Mouse (Mus musculus) midbrain, postnatal 0 days (tissue): ENCODE results near the gene Ell. TPM values are rescaled to one million over a fixed set of nuclear protein-coding genes. Genes with fewer than 3 reads are reported as not detected.
"Not testable (repeated sequence)": the region's sequence is repeated elsewhere in the genome, so short reads cannot be mapped to it uniquely, and the experiment has no call there.

ENCODE experiments used
- ATAC-seq: fragments of 200-750 bp; cut with Nextera tagmentation; 2 replicates; pipeline ENCODE4 v1.8.0; 2017; ENCODE audit warnings: moderate number of reproducible peaks, mild to moderate bottlenecking, moderate TSS enrichment, moderate library complexity; ENCODE audit not compliant: low FRiP score
- DNase-seq: peaks from one replicate; pipeline ENCODE4 v3.0.0-alpha.2; 2015; ENCODE audit warnings: low spot score
- H3K27ac ChIP-seq: fragments of 300-500 bp; sonication (generic); 2 replicates; pipeline ENCODE4 v1.5.1; 2014; ENCODE audit warnings: low read depth, mild to moderate bottlenecking, low read length, mixed read lengths
- H3K27me3 ChIP-seq: fragments of 300-500 bp; sonication (generic); 2 replicates; pipeline ENCODE4 v1.6.1; 2014; ENCODE audit warnings: low read length, control low read depth, mixed read lengths; ENCODE audit not compliant: insufficient read depth
- H3K36me3 ChIP-seq: fragments of 300-500 bp; sonication (generic); 2 replicates; pipeline ENCODE4 v1.6.1; 2014; ENCODE audit warnings: low read length, control low read depth, mixed read lengths; ENCODE audit not compliant: insufficient read depth
- H3K4me1 ChIP-seq: fragments of 300-500 bp; sonication (generic); 2 replicates; pipeline ENCODE4 v1.6.1; 2014; ENCODE audit warnings: mild to moderate bottlenecking, control low read depth, antibody characterized with exemption, low read length, mixed read lengths; ENCODE audit not compliant: insufficient read depth
- H3K4me2 ChIP-seq: fragments of 300-500 bp; sonication (generic); 2 replicates; pipeline ENCODE4 v1.6.1; 2014; ENCODE audit warnings: low read depth, mild to moderate bottlenecking, low read length, mixed read lengths; ENCODE audit not compliant: poor library complexity, severe bottlenecking
- H3K4me3 ChIP-seq: fragments of 300-500 bp; sonication (generic); 2 replicates; pipeline ENCODE4 v1.5.1; 2014; ENCODE audit warnings: low read depth, mild to moderate bottlenecking, low read length, moderate library complexity
- H3K9ac ChIP-seq: fragments of 300-500 bp; sonication (generic); replicated peaks from 2 replicates; pipeline ENCODE4 v1.6.1; 2014; ENCODE audit warnings: mild to moderate bottlenecking, low read length, moderate library complexity, mixed read lengths; ENCODE audit not compliant: poor library complexity, severe bottlenecking
- H3K9me3 ChIP-seq: fragments of 300-500 bp; sonication (generic); 2 replicates; pipeline ENCODE4 v1.6.1; 2016; ENCODE audit warnings: low read length, control low read depth
- CTCF ChIP-seq: IDR thresholded peaks from 2 replicates; pipeline ENCODE4 v1.5.1; 2016; ENCODE audit warnings: antibody characterized with exemption, mild to moderate bottlenecking
- WGBS: fragments of 180-500 bp; shearing (Covaris S2); extraction: QIAGEN DNeasy Blood & Tissue Kit; methylation state at CpG from one replicate; pipeline ENCODE4 v1.1.7; 2014; 5-methylcytosine and 5-hydroxymethylcytosine counted together
- polyA plus RNA-seq: library from polyadenylated mRNA; unstranded; fragments of >200 nt; fragmentation: Nextera tagmentation; extraction: Ambion mirVana; gene quantifications from 2 replicates; pipeline ENCODE4 v1.2.1, GENCODE M21; 2015
- total RNA-seq: library from RNA; depleted of rRNA; stranded (reverse); fragments of >200 nt; gene quantifications from 2 replicates; pipeline ENCODE4 v1.2.3, GENCODE M21; 2014

The Ell gene
- total and polyA plus RNA-seq, 2 experiments from 2014 or later, result 13.2 to 14.1 TPM

GRCm38 (mm10) chr8:70505698-70506327 lies 33.4 kb upstream of the Ell start:
- Histone ChIP-seq H3K27me3 (peaks cover 21% of the 10 kb centered on the region), H3K4me2 (peak overlapping the region; percentile 74), H3K9ac (peak overlapping the region; percentile 90), H3K4me1 (peaks cover 7% of the 10 kb centered on the region; the same call in 1 of the 2 replicates), H3K9me3 (no peaks in the 10 kb centered on the region), H3K27ac (peak overlapping the region; percentile 93), H3K36me3 (peaks cover 15% of the 10 kb centered on the region; the same call in 1 of the 2 replicates), H3K4me3 (peak overlapping the region; percentile 70)
- DNase-seq (peak; percentile 31), ATAC-seq (peak; percentile 25; the same call in 1 of the 2 replicates)
- WGBS, result 36% methylated on average over 32 of the region's 32 CpGs
- no peak for TF ChIP-seq CTCF

- H3K4me1 ChIP-seq, result peaks cover 7% of the 10 kb centered on the region; the same call in 1 of the 2 replicates
- 3% methylated on average over 39 of the region's 40 CpGs for WGBS
- H3K27ac ChIP-seq, result peak within 1 kb of the TSS; percentile 93
- ATAC-seq, result peak; percentile 83
- H3K4me3 ChIP-seq, result peak within 1 kb of the TSS; percentile 70
- peaks cover 15% of the 10 kb centered on the region; the same call in 1 of the 2 replicates for H3K36me3 ChIP-seq
- peak within 1 kb of the TSS; percentile 74 for H3K4me2 ChIP-seq
- H3K27me3 ChIP-seq, result peaks cover 16% of the 10 kb centered on the region
- no peaks in the 10 kb centered on the region for H3K9me3 ChIP-seq
- DNase-seq, result peak; percentile 93
- peak; percentile 91 for TF ChIP-seq CTCF
- H3K9ac ChIP-seq, result peak within 1 kb of the TSS; percentile 90
Observed at GRCm38 (mm10) chr8:70506328-70507026, 32.8 kb upstream of the Ell start, which contains the start of gene Rex1bd. Gene Rex1bd (minus strand): TSS chr8:70506752.

- Histone ChIP-seq H3K4me3 (no peak overlapping the region), H3K4me1 (peaks cover 7% of the 10 kb centered on the region; the same call in 1 of the 2 replicates), H3K27ac (peak overlapping the region; percentile 93; the same call in 1 of the 2 replicates)
Observed at GRCm38 (mm10) chr8:70507027-70507393, 32.2 kb upstream of the Ell start.

GRCm38 (mm10) chr8:70509281-70509952 lies 29.8 kb upstream of the Ell start:
- H3K9me3 ChIP-seq, result no peaks in the 10 kb centered on the region
- peak overlapping the region; percentile 93 for H3K27ac ChIP-seq
- peaks cover 10% of the 10 kb centered on the region; the same call in 1 of the 2 replicates for H3K36me3 ChIP-seq
- no peak for TF ChIP-seq CTCF
- ATAC-seq (no peak), DNase-seq (no peak)
- H3K9ac ChIP-seq, result peak overlapping the region; percentile 77
- H3K27me3 ChIP-seq, result no peaks in the 10 kb centered on the region
- peak overlapping the region; percentile 69 for H3K4me3 ChIP-seq
- peak overlapping the region; percentile 96 for H3K4me2 ChIP-seq
- peaks cover 7% of the 10 kb centered on the region; the same call in 1 of the 2 replicates for H3K4me1 ChIP-seq
- 16% methylated on average over 25 of the region's 25 CpGs for WGBS

More at GRCm38 (mm10) chr8:70507027-70507393, 32.2 kb upstream of the Ell start:
- Histone ChIP-seq H3K9me3 (no peaks in the 10 kb centered on the region), H3K4me2 (no peak overlapping the region), H3K9ac (no peak overlapping the region), H3K27me3 (peaks cover 11% of the 10 kb centered on the region), H3K36me3 (peaks cover 15% of the 10 kb centered on the region; the same call in 1 of the 2 replicates)
- ATAC-seq (no peak), DNase-seq (no peak)
- WGBS, result 59% methylated on average over 5 of the region's 5 CpGs
- no peak for TF ChIP-seq CTCF

- peak; percentile 98 for DNase-seq
- peak within 1 kb of the TSS; percentile 96 for H3K4me2 ChIP-seq
- H3K9me3 ChIP-seq, result no peaks in the 10 kb centered on the region
- ATAC-seq, result peak; percentile 89
- no peaks in the 10 kb centered on the region for H3K27me3 ChIP-seq
- peak within 1 kb of the TSS; percentile 69 for H3K4me3 ChIP-seq
- H3K36me3 ChIP-seq, result peaks cover 10% of the 10 kb centered on the region; the same call in 1 of the 2 replicates
- peaks cover 7% of the 10 kb centered on the region; the same call in 1 of the 2 replicates for H3K4me1 ChIP-seq
- peak within 1 kb of the TSS; percentile 77 for H3K9ac ChIP-seq
- TF ChIP-seq CTCF, result no peak
- 2% methylated on average over 65 of the region's 74 CpGs for WGBS
- H3K27ac ChIP-seq, result peak within 1 kb of the TSS; percentile 93
Observed at GRCm38 (mm10) chr8:70510228-70510915, 28.9 kb upstream of the Ell start, which contains the start of gene Uba52. Gene Uba52 (minus strand): TSS chr8:70510801.

GRCm38 (mm10) chr8:70511174-70511573 lies 28.1 kb upstream of the Ell start:
- peak overlapping the region; percentile 96; the same call in 1 of the 2 replicates for H3K4me2 ChIP-seq
- 88% methylated on average over 6 of the region's 6 CpGs for WGBS
- not testable (repeated sequence) for H3K27me3 ChIP-seq, H3K36me3 ChIP-seq, H3K9ac ChIP-seq, H3K9me3 ChIP-seq, DNase-seq, ATAC-seq, H3K4me1 ChIP-seq
- peak overlapping the region; percentile 69; the same call in 1 of the 2 replicates for H3K4me3 ChIP-seq
- peak overlapping the region; percentile 93; the same call in 1 of the 2 replicates for H3K27ac ChIP-seq
